Mouse (Mus musculus) E14TG2a.4 (cell line): Measurements from ENCODE around the gene Man1c1.

Source experiments
- H3K27me3 ChIP-seq: 2 replicates; pipeline ENCODE4 v1.6.1; 2014; ENCODE audit warnings: low read length, control low read depth; ENCODE audit not compliant: insufficient read depth
- H3K36me3 ChIP-seq: 2 replicates; pipeline ENCODE4 v1.6.1; 2014; ENCODE audit warnings: low read length, control low read depth; ENCODE audit not compliant: insufficient read depth
- H3K4me1 ChIP-seq: replicated peaks from 2 replicates; pipeline ENCODE4 v1.6.1; 2014; ENCODE audit warnings: low read depth, low read length, control low read depth
- H3K4me3 ChIP-seq: replicated peaks from 2 replicates; pipeline ENCODE4 v1.5.1; 2014; ENCODE audit warnings: mild to moderate bottlenecking, low read length
- H3K9me3 ChIP-seq: 2 replicates; pipeline ENCODE4 v1.6.1; 2014; ENCODE audit warnings: low read length, control low read depth
- CTCF ChIP-seq: conservative IDR thresholded peaks from 2 replicates; pipeline ENCODE4 v1.5.1; 2014; ENCODE audit warnings: low read length
- NANOG ChIP-seq: IDR thresholded peaks from 2 replicates; pipeline ENCODE4 v1.6.1; 2014; ENCODE audit warnings: borderline replicate concordance, low read length, mixed read lengths
- POU5F1 ChIP-seq: IDR thresholded peaks from 2 replicates; pipeline ENCODE4 v1.6.1; 2014; ENCODE audit warnings: low read length, borderline replicate concordance

Man1c1 gene

GRCm38 (mm10) chr4:134644410-134644809, 59.7 kb downstream of the Man1c1 start:
- no peaks in the 10 kb centered on the region for H3K36me3 ChIP-seq
- peaks cover 6% of the 10 kb centered on the region; the same call in 1 of the 2 replicates for H3K27me3 ChIP-seq
- TF ChIP-seq POU5F1: no peak
- TF ChIP-seq CTCF: no peak
- TF ChIP-seq NANOG: no peak
- peaks cover 3% of the 10 kb centered on the region for H3K9me3 ChIP-seq
- H3K4me1 ChIP-seq: peaks cover 17% of the 10 kb centered on the region
- no peak overlapping the region for H3K4me3 ChIP-seq

GRCm38 (mm10) chr4:134641711-134642516, 62.2 kb downstream of the Man1c1 start:
- no peak overlapping the region; the same call in 1 of the 2 replicates for H3K4me3 ChIP-seq
- H3K9me3 ChIP-seq: peaks cover 15% of the 10 kb centered on the region
- TF ChIP-seq CTCF (no peak), NANOG (no peak), POU5F1 (no peak)
- H3K36me3 ChIP-seq: no peaks in the 10 kb centered on the region
- H3K4me1 ChIP-seq: peaks cover 25% of the 10 kb centered on the region
- peaks cover 12% of the 10 kb centered on the region; the same call in 1 of the 2 replicates for H3K27me3 ChIP-seq

DNA sequence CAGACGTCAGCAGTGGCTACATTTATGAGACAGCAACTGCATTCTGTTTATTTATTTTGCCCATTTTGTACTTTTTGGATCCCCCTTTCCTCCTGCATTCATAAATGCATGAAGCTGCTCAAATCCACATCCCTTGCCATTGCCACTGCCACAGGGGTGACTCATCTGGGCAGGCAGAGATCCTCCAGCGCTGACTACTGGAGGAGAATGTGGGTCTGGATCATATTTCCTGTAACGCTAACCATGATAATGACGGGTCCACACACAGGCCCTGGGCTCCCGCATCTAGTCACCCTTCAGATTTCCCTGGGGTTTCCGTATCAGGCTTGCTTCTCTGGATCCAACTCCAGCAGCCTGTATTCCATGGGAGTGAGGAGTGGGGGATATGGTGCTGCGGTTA, 64.8 kb downstream of the Man1c1 start:
- peaks cover 15% of the 10 kb centered on the region for H3K9me3 ChIP-seq
- H3K4me3 ChIP-seq: no peak overlapping the region
- peaks cover 43% of the 10 kb centered on the region for H3K4me1 ChIP-seq
- TF ChIP-seq POU5F1 (no peak), CTCF (no peak), NANOG (no peak)
- no peaks in the 10 kb centered on the region for H3K36me3 ChIP-seq
- peaks cover 36% of the 10 kb centered on the region for H3K27me3 ChIP-seq

DNA sequence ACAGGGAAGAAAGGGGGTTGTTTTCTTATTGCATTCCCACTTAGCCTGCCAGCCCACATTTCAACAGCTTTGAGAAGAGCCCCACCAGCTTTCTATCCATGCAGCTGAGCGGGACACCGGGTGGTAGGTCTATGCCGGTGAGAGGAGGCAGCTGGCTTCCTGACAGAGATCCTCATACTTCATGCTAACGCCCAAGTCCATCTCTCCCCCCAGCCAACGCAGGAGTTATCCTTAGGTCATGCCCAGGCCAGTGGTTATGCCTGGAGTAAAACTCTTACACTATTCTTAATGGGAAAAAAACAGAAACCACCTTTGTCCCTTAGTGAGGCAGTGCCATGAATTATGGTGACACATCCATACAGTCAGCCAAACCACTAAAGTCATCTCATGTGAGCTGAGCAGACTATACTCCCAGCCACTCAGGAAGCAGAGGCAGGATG, 66.0 kb downstream of the Man1c1 start:
- Histone ChIP-seq H3K4me3 (no peak overlapping the region), H3K9me3 (peaks cover 15% of the 10 kb centered on the region), H3K27me3 (peaks cover 41% of the 10 kb centered on the region), H3K36me3 (no peaks in the 10 kb centered on the region), H3K4me1 (peaks cover 55% of the 10 kb centered on the region)
- TF ChIP-seq POU5F1 (no peak), NANOG (no peak), CTCF (no peak)

DNA sequence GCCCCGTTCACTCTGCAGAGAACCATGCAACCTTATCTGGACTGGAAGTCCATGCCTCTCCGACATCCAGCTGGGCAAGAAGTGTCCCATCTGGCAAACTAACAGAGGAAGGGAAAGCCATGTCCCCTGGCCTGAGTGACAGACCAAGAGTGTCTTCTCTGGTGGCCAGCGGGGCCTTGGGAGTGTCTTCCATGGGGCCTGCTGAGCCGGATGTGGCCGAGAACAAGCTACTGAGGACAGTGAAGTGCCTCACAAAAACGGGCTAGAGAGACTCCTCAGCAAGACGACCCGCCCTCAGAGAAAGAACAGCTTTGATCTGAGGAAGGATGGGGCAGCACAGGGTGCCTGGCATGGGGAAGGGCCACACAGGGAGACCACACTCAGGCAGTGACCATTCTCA, 67.7 kb downstream of the Man1c1 start:
- H3K4me1 ChIP-seq: peaks cover 61% of the 10 kb centered on the region
- TF ChIP-seq NANOG: no peak
- TF ChIP-seq CTCF: no peak
- H3K27me3 ChIP-seq: peaks cover 46% of the 10 kb centered on the region
- no peak overlapping the region for H3K4me3 ChIP-seq
- peaks cover 15% of the 10 kb centered on the region for H3K9me3 ChIP-seq
- H3K36me3 ChIP-seq: no peaks in the 10 kb centered on the region

- TF ChIP-seq POU5F1 (no peak), NANOG (peak; percentile 65; the same call in 1 of the 2 replicates)
- no peaks in the 10 kb centered on the region for H3K36me3 ChIP-seq
- peaks cover 8% of the 10 kb centered on the region for H3K9me3 ChIP-seq
- H3K27me3 ChIP-seq: peaks cover 40% of the 10 kb centered on the region
- H3K4me3 ChIP-seq: peak overlapping the region; percentile 57
- peaks cover 74% of the 10 kb centered on the region for H3K4me1 ChIP-seq
These were observed 70.1 kb downstream of the Man1c1 start for GRCm38 (mm10) chr4:134634001-134634400.

DNA sequence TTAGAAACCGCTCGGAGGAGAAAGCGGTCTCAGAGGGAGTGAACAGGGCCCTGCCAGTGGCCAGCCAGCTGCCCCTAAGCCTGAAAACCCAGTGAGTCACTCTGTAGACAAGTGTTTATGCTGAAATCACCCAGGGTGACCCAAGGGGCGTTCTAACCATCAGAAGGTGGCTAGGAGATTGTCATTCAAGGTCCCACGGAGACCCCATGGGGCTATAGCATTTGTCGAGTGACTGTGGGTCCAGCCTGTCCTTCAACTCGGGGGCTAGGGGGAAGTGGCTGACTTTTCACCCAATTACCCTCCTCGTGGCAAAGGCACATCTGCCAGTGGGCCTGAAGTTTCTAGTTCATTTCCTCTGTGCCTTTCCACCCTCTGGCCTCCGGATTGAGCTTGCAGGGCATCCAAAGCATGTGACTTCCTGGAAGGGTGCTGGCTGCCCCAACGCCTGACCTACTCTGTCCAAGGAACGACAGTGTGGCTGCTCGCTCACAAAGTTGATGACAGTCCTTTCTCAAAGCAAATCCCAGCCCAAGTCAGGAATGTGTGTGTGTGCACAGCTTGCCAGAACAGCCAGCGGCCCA, 71.9 kb downstream of the Man1c1 start:
- TF ChIP-seq CTCF (no peak), NANOG (no peak), POU5F1 (no peak)
- no peak overlapping the region for H3K4me3 ChIP-seq
- H3K4me1 ChIP-seq: peaks cover 87% of the 10 kb centered on the region
- H3K27me3 ChIP-seq: peaks cover 36% of the 10 kb centered on the region
- H3K9me3 ChIP-seq: no peaks in the 10 kb centered on the region
- H3K36me3 ChIP-seq: no peaks in the 10 kb centered on the region

GRCm38 (mm10) chr4:134631471-134632130, 72.5 kb downstream of the Man1c1 start:
- H3K27me3 ChIP-seq: peaks cover 31% of the 10 kb centered on the region
- H3K36me3 ChIP-seq: no peaks in the 10 kb centered on the region
- no peak overlapping the region for H3K4me3 ChIP-seq
- H3K4me1 ChIP-seq: peaks cover 87% of the 10 kb centered on the region
- no peaks in the 10 kb centered on the region for H3K9me3 ChIP-seq
- no peak for TF ChIP-seq CTCF
- no peak for TF ChIP-seq NANOG
- no peak for TF ChIP-seq POU5F1
